Mouse (Mus musculus): ENCODE results near the gene Olfr2. TPM values are rescaled to one million over a fixed set of nuclear protein-coding genes. Genes with fewer than 3 reads are reported as not detected.
"Not testable (repeated sequence)": the region's sequence is repeated elsewhere in the genome, so short reads cannot be mapped to it uniquely, and the experiment has no call there.

Gene Olfr2
- polyA plus RNA-seq, 1 experiment from 2014 or later, result not detected

GRCm38 (mm10) chr7:106985236-106985635 is 20.6 kb downstream of the Olfr2 start:
- 82% methylated on average over 3 of the region's 3 CpGs for WGBS
- no peaks in the 10 kb centered on the region for H3K4me1 ChIP-seq (ENCODE audit: control insufficient read depth, insufficient read depth, low read length)
- H3K9me3 ChIP-seq (replicated peaks; ENCODE audit: control insufficient read depth, low read length), result no peaks in the 10 kb centered on the region
- DNase-seq (ENCODE audit: low spot score) (no peak), ATAC-seq (no peak)
- H3K9ac ChIP-seq (ENCODE audit: low read length), result no peak overlapping the region
- no peak overlapping the region for H3K4me2 ChIP-seq (ENCODE audit: low read length)
- H3K27ac ChIP-seq (ENCODE audit: low read depth, low read length), result no peak overlapping the region
- H3K4me3 ChIP-seq (ENCODE audit: low read depth, low read length), result no peak overlapping the region
- no peaks in the 10 kb centered on the region for H3K27me3 ChIP-seq (replicated peaks; ENCODE audit: control insufficient read depth, insufficient read depth, low read length)
- no peaks in the 10 kb centered on the region for H3K36me3 ChIP-seq (ENCODE audit: control insufficient read depth, insufficient read depth, low read length)

- Histone ChIP-seq H3K27ac (ENCODE audit: low read depth, low read length) (no peak within 1 kb of the TSS), H3K27me3 (replicated peaks; ENCODE audit: control insufficient read depth, insufficient read depth, low read length) (no peaks in the 10 kb centered on the region), H3K4me3 (ENCODE audit: low read depth, low read length) (no peak within 1 kb of the TSS), H3K36me3 (ENCODE audit: control insufficient read depth, insufficient read depth, low read length) (no peaks in the 10 kb centered on the region), H3K4me2 (ENCODE audit: low read length) (no peak within 1 kb of the TSS), H3K9ac (ENCODE audit: low read length) (no peak within 1 kb of the TSS), H3K4me1 (ENCODE audit: control insufficient read depth, insufficient read depth, low read length) (no peaks in the 10 kb centered on the region), H3K9me3 (replicated peaks; ENCODE audit: control insufficient read depth, low read length) (no peaks in the 10 kb centered on the region)
- DNase-seq (ENCODE audit: low spot score) (no peak), ATAC-seq (no peak)
- WGBS, result 66% methylated on average over 1 of the region's 1 CpGs
Observed at GRCm38 (mm10) chr7:106975353-106975752, 30.5 kb downstream of the Olfr2 start, which contains the start of gene Olfr711. Gene Olfr711 (minus strand): TSS chr7:106975453.

GRCm38 (mm10) chr7:106967503-106967902 is 38.4 kb downstream of the Olfr2 start:
- not testable (repeated sequence) for H3K4me2 ChIP-seq (ENCODE audit: low read length); H3K9ac ChIP-seq (ENCODE audit: low read length); H3K9me3 ChIP-seq (replicated peaks; ENCODE audit: control insufficient read depth, low read length); DNase-seq (ENCODE audit: low spot score); H3K27ac ChIP-seq (ENCODE audit: low read depth, low read length); H3K4me1 ChIP-seq (ENCODE audit: control insufficient read depth, insufficient read depth, low read length); ATAC-seq; H3K27me3 ChIP-seq (replicated peaks; ENCODE audit: control insufficient read depth, insufficient read depth, low read length); H3K36me3 ChIP-seq (ENCODE audit: control insufficient read depth, insufficient read depth, low read length); H3K4me3 ChIP-seq (ENCODE audit: low read depth, low read length)

- Histone ChIP-seq H3K27ac (ENCODE audit: low read depth, low read length) (no peak within 1 kb of the TSS), H3K9ac (ENCODE audit: low read length) (no peak within 1 kb of the TSS), H3K4me3 (ENCODE audit: low read depth, low read length) (no peak within 1 kb of the TSS), H3K27me3 (replicated peaks; ENCODE audit: control insufficient read depth, insufficient read depth, low read length) (no peaks in the 10 kb centered on the region), H3K4me1 (ENCODE audit: control insufficient read depth, insufficient read depth, low read length) (no peaks in the 10 kb centered on the region), H3K36me3 (ENCODE audit: control insufficient read depth, insufficient read depth, low read length) (no peaks in the 10 kb centered on the region), H3K9me3 (replicated peaks; ENCODE audit: control insufficient read depth, low read length) (no peaks in the 10 kb centered on the region), H3K4me2 (ENCODE audit: low read length) (no peak within 1 kb of the TSS)
- 85% methylated on average over 1 of the region's 1 CpGs for WGBS
- ATAC-seq (no peak), DNase-seq (ENCODE audit: low spot score) (no peak)
Observed at GRCm38 (mm10) chr7:106963837-106964236, 42.0 kb downstream of the Olfr2 start, which contains the start of gene Olfr6. Gene Olfr6 (minus strand): TSS chr7:106963937.

DNA sequence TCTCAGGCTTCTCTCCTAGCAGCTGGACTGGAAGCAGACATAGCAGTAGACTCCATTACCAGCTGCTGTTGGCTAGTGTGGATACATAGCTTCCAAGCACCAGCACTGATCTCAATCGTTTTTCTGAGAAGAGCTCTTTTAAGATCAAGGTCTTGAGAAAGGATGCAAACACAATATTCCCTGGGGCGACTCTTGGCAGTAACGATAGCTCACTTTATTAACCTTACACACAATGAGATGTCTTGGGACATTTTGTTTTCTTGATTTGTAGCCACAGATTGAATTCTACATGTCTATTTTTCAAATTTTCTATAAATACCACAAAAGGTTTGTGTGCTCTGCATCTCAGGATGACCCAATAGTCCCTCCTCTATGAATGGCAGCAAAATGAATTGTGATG is 57.7 kb downstream of the Olfr2 start, which contains the start of gene Olfr710:
Gene Olfr710 (minus strand): TSS at position 101 of the 400 bp plus-strand sequence.
- Histone ChIP-seq H3K27ac (ENCODE audit: low read depth, low read length) (no peak within 1 kb of the TSS), H3K27me3 (replicated peaks; ENCODE audit: control insufficient read depth, insufficient read depth, low read length) (no peaks in the 10 kb centered on the region), H3K9me3 (replicated peaks; ENCODE audit: control insufficient read depth, low read length) (no peaks in the 10 kb centered on the region), H3K4me2 (ENCODE audit: low read length) (no peak within 1 kb of the TSS), H3K4me3 (ENCODE audit: low read depth, low read length) (no peak within 1 kb of the TSS), H3K9ac (ENCODE audit: low read length) (no peak within 1 kb of the TSS), H3K4me1 (ENCODE audit: control insufficient read depth, insufficient read depth, low read length) (no peaks in the 10 kb centered on the region), H3K36me3 (ENCODE audit: control insufficient read depth, insufficient read depth, low read length) (no peaks in the 10 kb centered on the region)
- no peak for DNase-seq (ENCODE audit: low spot score)
- no peak for ATAC-seq
- 77% methylated on average over 3 of the region's 3 CpGs for WGBS

Other genes starting within 250 kb of the Olfr2 start
- not detected in 2 replicates for gene Olfr699, start 212.9 kb downstream of the Olfr2 start, polyA plus RNA-seq (2014; fragmentation: Nextera tagmentation; extraction: Ambion mirVana)
- gene Olfr700, start 197.2 kb downstream of the Olfr2 start, polyA plus RNA-seq (2014; fragmentation: Nextera tagmentation; extraction: Ambion mirVana), result not detected in 2 replicates
- gene Olfr701, start 191.9 kb downstream of the Olfr2 start, polyA plus RNA-seq (2014; fragmentation: Nextera tagmentation; extraction: Ambion mirVana), result not detected in 2 replicates
- not detected in 2 replicates for gene Olfr702, start 172.2 kb downstream of the Olfr2 start, polyA plus RNA-seq (2014; fragmentation: Nextera tagmentation; extraction: Ambion mirVana)
- gene Olfr703, start 162.7 kb downstream of the Olfr2 start, polyA plus RNA-seq (2014; fragmentation: Nextera tagmentation; extraction: Ambion mirVana), result not detected in 2 replicates
- gene Olfr704, start 142.9 kb downstream of the Olfr2 start, polyA plus RNA-seq (2014; fragmentation: Nextera tagmentation; extraction: Ambion mirVana), result not detected in 2 replicates
- gene Olfr705, start 129.2 kb downstream of the Olfr2 start, polyA plus RNA-seq (2014; fragmentation: Nextera tagmentation; extraction: Ambion mirVana), result not detected in 2 replicates
- gene Olfr706, start 117.9 kb downstream of the Olfr2 start, polyA plus RNA-seq (2014; fragmentation: Nextera tagmentation; extraction: Ambion mirVana), result not detected in 2 replicates
- gene Olfr707, start 104.8 kb downstream of the Olfr2 start, polyA plus RNA-seq (2014; fragmentation: Nextera tagmentation; extraction: Ambion mirVana), result not detected in 2 replicates
- not detected in 2 replicates for gene Olfr1532-ps1, start 98.1 kb downstream of the Olfr2 start, polyA plus RNA-seq (2014; fragmentation: Nextera tagmentation; extraction: Ambion mirVana)
- not detected in 2 replicates for gene Olfr709-ps1, start 73.9 kb downstream of the Olfr2 start, polyA plus RNA-seq (2014; fragmentation: Nextera tagmentation; extraction: Ambion mirVana)
- gene Olfr710, start 57.8 kb downstream of the Olfr2 start, polyA plus RNA-seq (2014; fragmentation: Nextera tagmentation; extraction: Ambion mirVana), result not detected in 2 replicates
- not detected in 2 replicates for gene Olfr6, start 42.1 kb downstream of the Olfr2 start, polyA plus RNA-seq (2014; fragmentation: Nextera tagmentation; extraction: Ambion mirVana)
- not detected in 2 replicates for gene Olfr711, start 30.6 kb downstream of the Olfr2 start, polyA plus RNA-seq (2014; fragmentation: Nextera tagmentation; extraction: Ambion mirVana)
- not detected in 2 replicates for gene Olfr713, start 25.1 kb upstream of the Olfr2 start, polyA plus RNA-seq (2014; fragmentation: Nextera tagmentation; extraction: Ambion mirVana)
- gene Olfr714, start 64.9 kb upstream of the Olfr2 start, polyA plus RNA-seq (2014; fragmentation: Nextera tagmentation; extraction: Ambion mirVana), result not detected in 2 replicates
- gene Olfr17, start 87.1 kb upstream of the Olfr2 start, polyA plus RNA-seq (2014; fragmentation: Nextera tagmentation; extraction: Ambion mirVana), result not detected in 2 replicates
- gene Olfr715b, start 104.3 kb upstream of the Olfr2 start, polyA plus RNA-seq (2014; fragmentation: Nextera tagmentation; extraction: Ambion mirVana), result not detected in 2 replicates
- gene Olfr715, start 125.0 kb upstream of the Olfr2 start, polyA plus RNA-seq (2014; fragmentation: Nextera tagmentation; extraction: Ambion mirVana), result not detected in 2 replicates
- gene Olfr716, start 132.3 kb upstream of the Olfr2 start, polyA plus RNA-seq (2014; fragmentation: Nextera tagmentation; extraction: Ambion mirVana), result not detected in 2 replicates
- gene Nlrp14, start 160.9 kb upstream of the Olfr2 start, polyA plus RNA-seq (2014; fragmentation: Nextera tagmentation; extraction: Ambion mirVana), result not detected in 2 replicates
- not detected in 2 replicates for gene Rbmxl2, start 203.4 kb upstream of the Olfr2 start, polyA plus RNA-seq (2014; fragmentation: Nextera tagmentation; extraction: Ambion mirVana)